Mouse (Mus musculus): ENCODE measurements around the gene Arhgef28.

DNA sequence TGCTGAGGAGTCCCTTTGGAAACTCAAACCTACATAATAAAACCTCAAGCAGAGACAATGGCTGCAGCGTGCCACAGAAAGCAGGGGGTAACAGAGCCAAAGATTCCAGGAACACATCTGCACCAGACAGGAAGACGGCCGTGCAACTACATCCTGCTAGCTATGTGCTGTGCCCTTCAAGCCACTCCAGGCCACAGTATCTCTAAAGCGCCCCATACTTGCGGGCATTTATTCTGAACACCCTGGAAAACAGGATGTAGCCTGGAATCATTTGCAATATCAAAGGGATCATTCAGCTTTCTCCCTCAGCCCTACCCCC, 174.6 kb downstream of the Arhgef28 start:
- TF ChIP-seq CTCF (IDR thresholded peaks at IDR 0.05; ENCODE audit: low read depth, low read length), result no peak
- no peak for TF ChIP-seq GATA1 (IDR thresholded peaks at IDR 0.05; ENCODE audit: borderline replicate concordance, low read length)
- TF ChIP-seq TAL1 (conservative IDR thresholded peaks at IDR 0.05; ENCODE audit: low read depth, low read length), result no peak
- no peak for TF ChIP-seq POLR2AphosphoS5 (IDR thresholded peaks at IDR 0.05; ENCODE audit: insufficient replicate concordance, low read depth, low read length)
- no peak for TF ChIP-seq GATA2 (IDR thresholded peaks at IDR 0.05; ENCODE audit: borderline replicate concordance, low read depth, low read length)
